Mouse (Mus musculus) lung, postnatal 0 days (tissue): ENCODE results near the gene Lhpp.

ENCODE experiments used
- CTCF ChIP-seq: IDR thresholded peaks from 2 replicates; pipeline ENCODE4 v1.5.1; 2016; ENCODE audit warnings: antibody characterized with exemption, mild to moderate bottlenecking
- EP300 ChIP-seq: IDR thresholded peaks from 2 replicates; pipeline ENCODE4 v1.6.1; 2016; ENCODE audit warnings: antibody characterized with exemption, mild to moderate bottlenecking, control low read depth

GRCm38 (mm10) chr7:132589610-132590009 lies 20.8 kb upstream of the Lhpp start:
- TF ChIP-seq EP300 (no peak), CTCF (no peak)
